Mouse (Mus musculus): Measurements from ENCODE around the gene Filip1l. TPM values are rescaled to one million over a fixed set of nuclear protein-coding genes. Genes with fewer than 3 reads are reported as not detected.

The Filip1l gene
- polyA plus RNA-seq, 1 experiment = 6.9 TPM

- H3K36me3 ChIP-seq (ENCODE audit: control insufficient read depth, insufficient read depth, low read length) = no peaks in the 10 kb centered on the region
- 86% methylated on average over 10 of the region's 10 CpGs for WGBS
- H3K4me3 ChIP-seq (ENCODE audit: insufficient read depth, low read depth, low read length) = no peak overlapping the region
- TF ChIP-seq POLR2A (IDR thresholded peaks at IDR 0.05; ENCODE audit: low read depth, low read length) (no peak), CTCF (conservative IDR thresholded peaks at IDR 0.05; ENCODE audit: insufficient read depth, insufficient read length, low read depth, low read length) (no peak)
- no peaks in the 10 kb centered on the region for H3K4me1 ChIP-seq (ENCODE audit: control insufficient read depth, insufficient read depth, low read length)
- H3K27ac ChIP-seq (ENCODE audit: insufficient read depth, low read depth, low read length) = no peak overlapping the region
- no peak for DNase-seq
- no peaks in the 10 kb centered on the region for H3K27me3 ChIP-seq (replicated peaks; ENCODE audit: control insufficient read depth, insufficient read depth, low read length)
These were observed 88.0 kb downstream of the Filip1l start for GRCm38 (mm10) chr16:57440706-57441437.

GRCm38 (mm10) chr16:57445096-57446094, 92.5 kb downstream of the Filip1l start:
- no peaks in the 10 kb centered on the region for H3K27me3 ChIP-seq (replicated peaks; ENCODE audit: control insufficient read depth, insufficient read depth, low read length)
- no peak overlapping the region for H3K27ac ChIP-seq (ENCODE audit: insufficient read depth, low read depth, low read length)
- no peaks in the 10 kb centered on the region for H3K36me3 ChIP-seq (ENCODE audit: control insufficient read depth, insufficient read depth, low read length)
- TF ChIP-seq POLR2A (IDR thresholded peaks at IDR 0.05; ENCODE audit: low read depth, low read length) (no peak), CTCF (conservative IDR thresholded peaks at IDR 0.05; ENCODE audit: insufficient read depth, insufficient read length, low read depth, low read length) (no peak)
- H3K4me1 ChIP-seq (ENCODE audit: control insufficient read depth, insufficient read depth, low read length) = no peaks in the 10 kb centered on the region
- no peak overlapping the region for H3K4me3 ChIP-seq (ENCODE audit: insufficient read depth, low read depth, low read length)
- WGBS = 32% methylated on average over 10 of the region's 10 CpGs
- peak; percentile 44 for DNase-seq

- no peaks in the 10 kb centered on the region for H3K27me3 ChIP-seq (replicated peaks; ENCODE audit: control insufficient read depth, insufficient read depth, low read length)
- H3K27ac ChIP-seq (ENCODE audit: insufficient read depth, low read depth, low read length) = no peak overlapping the region
- no peak overlapping the region for H3K4me3 ChIP-seq (ENCODE audit: insufficient read depth, low read depth, low read length)
- no peaks in the 10 kb centered on the region for H3K4me1 ChIP-seq (ENCODE audit: control insufficient read depth, insufficient read depth, low read length)
- WGBS = 66% methylated on average over 7 of the region's 7 CpGs
- DNase-seq = no peak
- TF ChIP-seq CTCF (conservative IDR thresholded peaks at IDR 0.05; ENCODE audit: insufficient read depth, insufficient read length, low read depth, low read length) (no peak), POLR2A (IDR thresholded peaks at IDR 0.05; ENCODE audit: low read depth, low read length) (no peak)
- no peaks in the 10 kb centered on the region for H3K36me3 ChIP-seq (ENCODE audit: control insufficient read depth, insufficient read depth, low read length)
These were observed 100.1 kb downstream of the Filip1l start for GRCm38 (mm10) chr16:57453009-57453408.

DNA sequence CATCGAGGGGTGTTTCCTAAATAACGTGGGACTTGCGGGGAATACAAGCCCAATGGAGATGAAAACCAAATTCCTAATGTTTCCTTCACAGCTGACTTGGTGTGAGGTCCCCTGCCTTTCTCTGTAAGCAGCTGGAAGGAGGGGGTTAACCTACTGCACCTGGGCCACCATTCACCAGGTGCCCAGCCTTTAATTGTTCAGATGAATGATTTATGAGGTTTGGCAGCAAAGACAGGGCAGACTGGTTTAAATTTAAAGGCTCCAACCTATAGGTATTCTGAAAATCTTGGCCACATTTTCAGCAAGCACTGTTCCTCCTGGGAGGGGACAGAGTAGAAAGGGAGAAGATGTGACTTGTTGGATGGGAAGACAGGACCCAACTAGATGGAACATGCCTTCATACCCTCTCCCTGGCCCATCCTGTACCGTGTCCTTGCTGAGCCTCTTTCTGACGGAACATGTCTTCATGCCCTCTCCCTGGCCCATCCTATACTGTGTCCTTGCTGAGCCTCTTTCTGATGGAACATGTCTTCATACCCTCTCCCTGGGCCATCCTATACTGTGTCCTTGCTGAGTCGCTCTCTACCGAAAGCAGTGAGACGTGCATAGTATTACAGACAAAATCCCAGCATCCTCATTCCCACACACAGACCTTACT, 101.3 kb downstream of the Filip1l start:
- TF ChIP-seq CTCF (conservative IDR thresholded peaks at IDR 0.05; ENCODE audit: insufficient read depth, insufficient read length, low read depth, low read length) (no peak), POLR2A (IDR thresholded peaks at IDR 0.05; ENCODE audit: low read depth, low read length) (no peak)
- Histone ChIP-seq H3K27ac (ENCODE audit: insufficient read depth, low read depth, low read length) (no peak overlapping the region), H3K36me3 (ENCODE audit: control insufficient read depth, insufficient read depth, low read length) (no peaks in the 10 kb centered on the region), H3K4me3 (ENCODE audit: insufficient read depth, low read depth, low read length) (no peak overlapping the region), H3K4me1 (ENCODE audit: control insufficient read depth, insufficient read depth, low read length) (no peaks in the 10 kb centered on the region), H3K27me3 (replicated peaks; ENCODE audit: control insufficient read depth, insufficient read depth, low read length) (no peaks in the 10 kb centered on the region)
- WGBS = 85% methylated on average over 8 of the region's 8 CpGs
- DNase-seq = no peak

GRCm38 (mm10) chr16:57455573-57455972, 102.7 kb downstream of the Filip1l start:
- TF ChIP-seq POLR2A (IDR thresholded peaks at IDR 0.05; ENCODE audit: low read depth, low read length) (no peak), CTCF (conservative IDR thresholded peaks at IDR 0.05; ENCODE audit: insufficient read depth, insufficient read length, low read depth, low read length) (no peak)
- no peaks in the 10 kb centered on the region for H3K36me3 ChIP-seq (ENCODE audit: control insufficient read depth, insufficient read depth, low read length)
- no peak overlapping the region for H3K4me3 ChIP-seq (ENCODE audit: insufficient read depth, low read depth, low read length)
- no peak for DNase-seq
- H3K27me3 ChIP-seq (replicated peaks; ENCODE audit: control insufficient read depth, insufficient read depth, low read length) = no peaks in the 10 kb centered on the region
- H3K27ac ChIP-seq (ENCODE audit: insufficient read depth, low read depth, low read length) = no peak overlapping the region
- no peaks in the 10 kb centered on the region for H3K4me1 ChIP-seq (ENCODE audit: control insufficient read depth, insufficient read depth, low read length)
- WGBS = 75% methylated on average over 3 of the region's 3 CpGs

GRCm38 (mm10) chr16:57456003-57456402, 103.1 kb downstream of the Filip1l start:
- Histone ChIP-seq H3K36me3 (ENCODE audit: control insufficient read depth, insufficient read depth, low read length) (no peaks in the 10 kb centered on the region), H3K27me3 (replicated peaks; ENCODE audit: control insufficient read depth, insufficient read depth, low read length) (no peaks in the 10 kb centered on the region), H3K4me3 (ENCODE audit: insufficient read depth, low read depth, low read length) (no peak overlapping the region), H3K27ac (ENCODE audit: insufficient read depth, low read depth, low read length) (no peak overlapping the region), H3K4me1 (ENCODE audit: control insufficient read depth, insufficient read depth, low read length) (no peaks in the 10 kb centered on the region)
- 55% methylated on average over 2 of the region's 2 CpGs for WGBS
- TF ChIP-seq CTCF (conservative IDR thresholded peaks at IDR 0.05; ENCODE audit: insufficient read depth, insufficient read length, low read depth, low read length) (no peak), POLR2A (IDR thresholded peaks at IDR 0.05; ENCODE audit: low read depth, low read length) (no peak)
- no peak for DNase-seq

All from kidney, adult 2 months (tissue).